Mouse (Mus musculus) T-cell, adult 2 months (primary cell): ENCODE data around the gene Gm21411.
"Not testable (repeated sequence)": the region's sequence is repeated elsewhere in the genome, so short reads cannot be mapped to it uniquely, and the experiment has no call there.

Experiments
- DNase-seq: peaks from one replicate; pipeline ENCODE4 v3.0.0; 2022; ENCODE audit warnings: low spot score

Gm21411 gene

DNA sequence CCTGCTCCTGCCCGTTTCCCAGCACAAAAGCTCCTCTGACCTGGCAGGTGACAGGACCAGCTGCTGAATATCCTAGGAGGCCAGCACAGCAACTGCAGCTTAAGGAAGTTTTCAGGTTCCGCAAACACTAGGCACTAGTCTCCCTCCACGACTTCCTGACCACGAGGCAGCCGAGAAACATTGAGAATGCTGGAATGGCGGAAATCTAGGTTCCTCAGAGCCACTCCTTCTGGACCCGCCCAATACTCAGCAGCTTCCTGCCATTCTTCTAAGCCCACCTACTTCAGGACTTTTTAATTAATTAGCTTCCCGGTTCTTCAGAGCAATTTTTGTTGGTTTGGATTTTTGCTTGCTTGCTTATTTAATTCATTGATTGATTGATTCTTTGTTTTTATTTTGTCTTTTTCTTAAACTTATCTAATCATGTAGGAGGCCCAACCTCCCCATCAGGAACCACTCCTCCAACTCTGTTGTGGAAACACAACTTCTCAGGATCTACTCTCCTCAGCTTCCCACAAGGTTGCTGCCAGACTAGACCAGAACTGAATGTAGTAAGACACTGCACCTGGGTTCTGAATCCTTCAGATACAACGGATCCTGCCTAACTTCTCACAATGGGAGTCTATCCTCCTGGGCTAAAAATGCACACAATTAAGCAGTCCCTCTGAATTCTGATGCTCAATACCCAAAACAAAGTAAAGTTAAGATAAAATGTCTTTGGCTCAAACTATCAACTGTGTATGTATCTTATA is at the start of gene Gm21411:
Gene Gm21411 (minus strand): TSS at position 205 of the 752 bp plus-strand sequence.
- DNase-seq = not testable (repeated sequence)

DNA sequence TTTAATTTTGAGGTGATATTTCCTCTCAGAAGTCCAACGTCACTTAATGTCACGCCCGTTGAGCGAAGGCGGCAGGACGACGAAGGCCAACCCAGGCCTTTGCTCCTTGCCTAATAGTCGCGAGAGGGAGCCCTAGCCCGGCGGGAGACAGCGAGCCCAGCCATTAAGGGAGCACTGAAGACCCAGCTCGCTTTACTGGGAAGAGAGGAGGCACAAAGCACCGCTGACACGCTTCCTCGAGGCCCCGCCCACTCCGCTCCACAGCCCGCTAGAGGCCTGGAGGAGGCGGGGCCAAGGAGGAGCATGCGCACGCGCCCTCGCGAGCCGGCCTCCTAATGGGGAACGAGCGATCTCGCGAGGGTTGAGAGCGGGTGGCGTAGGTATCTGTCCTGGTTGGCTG is 32.3 kb upstream of the Gm21411 start:
- DNase-seq = not testable (repeated sequence)

- DNase-seq = no peak
Observed at GRCm38 (mm10) chr4:146932311-146933082, 23.1 kb upstream of the Gm21411 start.

DNA sequence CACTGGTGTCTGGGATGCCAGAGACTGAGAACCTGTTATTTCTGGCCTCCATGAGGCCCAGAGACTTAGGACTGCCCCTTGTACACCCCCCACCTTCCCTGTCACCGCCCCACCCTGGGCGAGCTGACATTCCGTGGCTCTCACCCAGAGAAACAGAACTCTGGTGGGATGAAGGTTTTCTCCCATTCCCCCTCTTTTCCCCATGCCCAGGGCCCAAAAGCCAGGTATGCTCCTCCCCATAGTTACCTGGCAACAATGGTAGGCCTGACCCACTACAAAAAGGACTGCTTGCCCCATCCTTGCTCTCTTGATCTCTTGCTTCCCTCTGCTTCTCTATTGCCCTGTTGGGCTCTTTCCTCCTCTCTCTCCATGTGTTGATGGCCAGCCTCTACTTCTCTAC is 5.8 kb upstream of the Gm21411 start:
- DNase-seq = no peak

- DNase-seq = not testable (repeated sequence)
Observed at GRCm38 (mm10) chr4:146908131-146908530, 1.3 kb downstream of the Gm21411 start.

DNA sequence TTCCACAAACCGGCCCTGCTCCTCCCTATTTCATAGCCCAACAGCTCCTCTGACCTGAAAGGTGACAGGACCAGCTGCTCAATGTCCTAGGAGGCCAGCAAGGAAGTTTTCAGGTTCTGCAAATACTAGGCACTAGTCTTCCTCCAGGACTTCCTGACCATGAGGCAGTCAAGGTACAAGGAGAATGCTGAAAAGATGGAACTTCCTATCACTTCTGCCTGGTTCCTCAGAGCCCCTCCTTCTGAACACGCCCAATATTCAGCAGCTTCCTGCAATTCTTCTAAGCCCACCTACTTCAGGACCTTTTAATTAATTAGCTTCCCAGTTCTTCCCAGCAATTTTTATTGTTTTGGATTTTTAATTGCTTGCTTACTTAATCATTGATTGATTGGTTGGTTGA is 4.6 kb downstream of the Gm21411 start:
- not testable (repeated sequence) for DNase-seq

- not testable (repeated sequence) for DNase-seq
Observed at GRCm38 (mm10) chr4:146903126-146903525, 6.3 kb downstream of the Gm21411 start.
